Mouse (Mus musculus): ENCODE results near the gene Swsap1.

DNA sequence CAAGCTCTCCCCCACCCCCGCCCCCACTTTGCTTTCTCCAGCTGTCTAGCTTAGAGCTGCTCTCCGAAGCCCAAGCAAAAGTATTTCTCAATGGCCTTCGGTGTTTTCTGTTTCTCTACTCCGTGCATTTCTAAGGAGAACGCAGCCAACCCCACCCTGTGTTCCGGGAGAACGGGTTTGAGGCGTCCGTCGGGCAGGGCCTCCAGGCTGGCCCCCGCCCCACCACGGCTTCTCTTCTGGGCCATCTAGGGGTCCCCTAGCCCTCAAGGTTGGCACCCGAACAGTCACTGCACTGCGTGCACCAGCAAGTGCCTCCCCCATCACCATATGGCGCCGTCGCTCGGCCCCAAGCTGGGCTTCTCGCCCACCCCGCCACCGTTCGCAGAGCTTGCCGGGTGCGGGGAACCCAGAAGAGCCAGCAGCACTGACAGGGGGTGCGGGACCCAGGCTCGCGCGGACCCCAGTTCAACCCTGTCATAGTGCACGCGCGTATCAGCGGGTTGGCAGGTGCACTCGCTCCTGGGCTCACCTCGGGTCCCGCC is 38.0 kb upstream of the Swsap1 start:
- TF ChIP-seq E2F4 (IDR thresholded peaks at IDR 0.05; ENCODE audit: insufficient read depth) (no peak), MAX (IDR thresholded peaks at IDR 0.05; ENCODE audit: low read depth) (no peak), USF1 (IDR thresholded peaks at IDR 0.05; ENCODE audit: low read depth) (no peak)

Data from myocyte (in vitro differentiated cells).